Mouse (Mus musculus) embryonic facial prominence, embryonic 13.5 days (tissue): ENCODE data around the gene Arhgap15. TPM values are rescaled to one million over a fixed set of nuclear protein-coding genes. Genes with fewer than 3 reads are reported as not detected.
"Not testable (repeated sequence)": the region's sequence is repeated elsewhere in the genome, so short reads cannot be mapped to it uniquely, and the experiment has no call there.

Source experiments
- ATAC-seq: fragments of 200-750 bp; cut with Nextera tagmentation; 2 replicates; pipeline ENCODE4 v1.8.0; 2017; ENCODE audit warnings: low read depth; ENCODE audit not compliant: insufficient number of reproducible peaks, insufficient read depth, low FRiP score, low TSS enrichment
- H3K27ac ChIP-seq: fragments of 300-500 bp; sonication (generic); 2 replicates; pipeline ENCODE4 v1.5.1; 2015; ENCODE audit warnings: moderate library complexity, mild to moderate bottlenecking, inconsistent platforms
- H3K27me3 ChIP-seq: fragments of 300-500 bp; sonication (generic); 2 replicates; pipeline ENCODE4 v1.6.1; 2015; ENCODE audit warnings: mild to moderate bottlenecking, inconsistent platforms
- H3K36me3 ChIP-seq: fragments of 300-500 bp; sonication (generic); 2 replicates; pipeline ENCODE4 v1.6.1; 2015; ENCODE audit warnings: mild to moderate bottlenecking, inconsistent platforms
- H3K4me1 ChIP-seq: fragments of 300-500 bp; sonication (generic); 2 replicates; pipeline ENCODE4 v1.6.1; 2015; ENCODE audit warnings: inconsistent platforms
- H3K4me2 ChIP-seq: fragments of 300-500 bp; sonication (generic); 2 replicates; pipeline ENCODE4 v1.6.1; 2015; ENCODE audit warnings: moderate library complexity, mild to moderate bottlenecking, inconsistent platforms
- H3K4me3 ChIP-seq: fragments of 300-500 bp; sonication (generic); 2 replicates; pipeline ENCODE4 v1.5.1; 2015; ENCODE audit warnings: mild to moderate bottlenecking, inconsistent platforms
- H3K9ac ChIP-seq: fragments of 300-500 bp; sonication (generic); 2 replicates; pipeline ENCODE4 v1.6.1; 2015; ENCODE audit warnings: mild to moderate bottlenecking, inconsistent platforms
- H3K9me3 ChIP-seq: fragments of 300-500 bp; sonication (generic); 2 replicates; pipeline ENCODE4 v1.6.1; 2016; ENCODE audit warnings: inconsistent platforms
- WGBS: fragments of 180-500 bp; shearing (Covaris S2); methylation state at CpG from one replicate; pipeline ENCODE4 v1.1.7; 2015; ENCODE audit warnings: mixed read lengths; 5-methylcytosine and 5-hydroxymethylcytosine counted together
- polyA plus RNA-seq: library from polyadenylated mRNA; unstranded; fragments of >200 nt; fragmentation: Nextera tagmentation; extraction: Ambion mirVana; gene quantifications from 2 replicates; pipeline ENCODE4 v1.2.1, GENCODE M21; 2015

Gene Arhgap15
- polyA plus RNA-seq: 1.6 and 2.0 TPM in 2 replicates

DNA sequence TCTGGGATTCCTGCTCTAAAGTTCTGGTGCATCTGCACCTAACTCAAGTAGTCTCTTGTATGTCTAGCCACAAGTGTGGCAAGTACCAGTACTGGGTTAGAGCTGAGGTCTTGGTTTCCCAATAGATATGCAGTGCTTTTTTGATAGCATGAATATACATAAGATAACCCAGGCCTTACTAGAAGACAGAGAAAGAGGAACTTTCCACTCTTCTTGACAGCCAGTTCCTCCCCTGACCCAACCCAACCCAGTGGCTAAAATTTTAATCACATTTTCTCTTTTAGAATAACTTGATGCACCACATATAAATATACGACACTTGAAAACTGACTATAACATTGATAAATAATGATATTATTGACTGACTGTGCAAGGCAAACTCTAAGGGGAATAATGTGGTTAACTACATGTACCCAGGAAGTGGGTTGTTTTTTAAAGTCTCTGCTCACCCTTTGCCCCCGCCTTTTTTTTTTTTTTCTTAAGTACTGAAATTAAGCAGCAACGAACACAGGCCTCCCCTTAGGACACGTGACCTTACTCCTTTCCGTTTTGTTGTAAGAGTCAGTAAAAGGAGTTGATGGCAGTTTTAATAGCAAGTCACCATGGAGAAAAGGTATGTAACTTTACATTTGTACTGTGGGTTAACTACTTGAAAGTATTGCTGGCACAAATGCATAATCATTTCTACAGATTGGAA lies at the start of gene Arhgap15:
Arhgap15 (plus strand) TSS at position 538 of the 697 bp plus-strand sequence.
- no peak within 1 kb of the TSS for H3K27ac ChIP-seq
- H3K27me3 ChIP-seq: no peaks in the 10 kb centered on the region
- H3K9me3 ChIP-seq: no peaks in the 10 kb centered on the region
- no peak for ATAC-seq
- no peak within 1 kb of the TSS for H3K4me2 ChIP-seq
- no peaks in the 10 kb centered on the region for H3K4me1 ChIP-seq
- no peaks in the 10 kb centered on the region for H3K36me3 ChIP-seq
- H3K9ac ChIP-seq: no peak within 1 kb of the TSS
- 68% methylated on average over 5 of the region's 5 CpGs for WGBS
- no peak within 1 kb of the TSS for H3K4me3 ChIP-seq

- no peak overlapping the region for H3K9ac ChIP-seq
- 82% methylated on average over 2 of the region's 2 CpGs for WGBS
Measured at GRCm38 (mm10) chr2:43712611-43713138, 35.9 kb upstream of the Arhgap15 start.

GRCm38 (mm10) chr2:43722446-43723103 lies 26.0 kb upstream of the Arhgap15 start:
- 16% methylated on average over 14 of the region's 14 CpGs for WGBS
- no peak overlapping the region for H3K27ac ChIP-seq
- no peaks in the 10 kb centered on the region for H3K36me3 ChIP-seq
- H3K4me2 ChIP-seq: peak overlapping the region; percentile 49
- H3K9ac ChIP-seq: 0 out of 2 replicates have a peak overlapping the region, but pooled peaks have one; percentile 32
- H3K9me3 ChIP-seq: no peaks in the 10 kb centered on the region
- no peaks in the 10 kb centered on the region for H3K27me3 ChIP-seq
- peak overlapping the region; percentile 24; the same call in 1 of the 2 replicates for H3K4me3 ChIP-seq
- peaks cover 8% of the 10 kb centered on the region for H3K4me1 ChIP-seq
- peak; percentile 74; the same call in 1 of the 2 replicates for ATAC-seq

More at GRCm38 (mm10) chr2:43712611-43713138, 35.9 kb upstream of the Arhgap15 start:
- Histone ChIP-seq H3K4me3 (no peak overlapping the region), H3K27me3 (no peaks in the 10 kb centered on the region), H3K4me1 (no peaks in the 10 kb centered on the region), H3K4me2 (no peak overlapping the region), H3K36me3 (no peaks in the 10 kb centered on the region), H3K9me3 (no peaks in the 10 kb centered on the region), H3K27ac (no peak overlapping the region)
- ATAC-seq: no peak

GRCm38 (mm10) chr2:43723104-43723541 lies 25.5 kb upstream of the Arhgap15 start:
- Histone ChIP-seq H3K9me3 (no peaks in the 10 kb centered on the region), H3K4me3 (peak overlapping the region; percentile 24; the same call in 1 of the 2 replicates), H3K27ac (no peak overlapping the region), H3K9ac (0 out of 2 replicates have a peak overlapping the region, but pooled peaks have one; percentile 32), H3K4me1 (peaks cover 8% of the 10 kb centered on the region), H3K27me3 (no peaks in the 10 kb centered on the region), H3K4me2 (peak overlapping the region; percentile 49), H3K36me3 (no peaks in the 10 kb centered on the region)
- no peak for ATAC-seq
- 59% methylated on average over 7 of the region's 7 CpGs for WGBS

GRCm38 (mm10) chr2:43727181-43727580 lies 21.4 kb upstream of the Arhgap15 start:
- Histone ChIP-seq H3K27me3 (no peaks in the 10 kb centered on the region), H3K27ac (no peak overlapping the region), H3K9ac (no peak overlapping the region), H3K4me3 (no peak overlapping the region), H3K4me2 (no peak overlapping the region), H3K4me1 (peaks cover 8% of the 10 kb centered on the region), H3K9me3 (no peaks in the 10 kb centered on the region), H3K36me3 (no peaks in the 10 kb centered on the region)
- no peak for ATAC-seq
- 47% methylated on average over 5 of the region's 5 CpGs for WGBS

DNA sequence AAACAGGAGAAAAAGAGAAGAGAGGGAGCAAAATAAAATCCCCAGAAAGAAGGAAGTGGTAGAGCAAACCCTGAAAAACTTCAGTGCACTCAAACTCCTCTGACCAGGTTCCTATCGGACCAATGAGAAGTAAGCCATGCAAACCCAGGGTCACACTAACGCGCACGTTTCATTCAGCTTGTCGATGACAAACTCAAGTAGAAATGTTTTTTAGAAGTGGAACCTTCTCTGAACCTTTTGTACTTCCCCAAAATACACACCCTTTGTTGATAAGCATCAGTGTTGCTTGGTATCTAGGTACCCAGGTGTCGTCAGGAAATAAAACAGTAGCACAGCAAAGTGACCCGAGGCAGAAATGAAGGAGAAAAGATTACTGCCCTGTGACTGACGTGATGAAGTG lies 20.9 kb upstream of the Arhgap15 start:
- 78% methylated on average over 8 of the region's 8 CpGs for WGBS
- H3K36me3 ChIP-seq: no peaks in the 10 kb centered on the region
- H3K27me3 ChIP-seq: no peaks in the 10 kb centered on the region
- H3K27ac ChIP-seq: no peak overlapping the region
- H3K4me2 ChIP-seq: no peak overlapping the region
- no peak overlapping the region for H3K9ac ChIP-seq
- H3K9me3 ChIP-seq: no peaks in the 10 kb centered on the region
- no peak for ATAC-seq
- peaks cover 8% of the 10 kb centered on the region for H3K4me1 ChIP-seq
- H3K4me3 ChIP-seq: no peak overlapping the region

DNA sequence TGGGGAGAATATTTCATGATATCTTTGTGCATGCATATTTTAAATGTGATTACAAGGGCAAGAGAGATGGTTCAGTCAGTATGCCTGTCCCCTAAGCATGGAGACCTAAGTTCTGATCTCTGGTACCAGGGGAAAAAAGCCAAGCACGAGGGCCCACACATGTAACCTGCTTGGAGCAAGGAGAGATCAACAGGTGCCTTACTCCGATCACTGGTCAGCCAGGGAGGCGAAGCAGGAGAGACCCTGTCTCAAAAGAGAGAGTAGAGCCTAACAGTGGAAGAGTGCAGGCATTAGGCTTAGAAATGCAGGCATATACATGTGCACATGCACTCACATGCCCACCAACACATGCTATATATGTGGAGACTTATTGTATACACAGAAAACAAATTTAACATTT lies 19.8 kb upstream of the Arhgap15 start:
- Histone ChIP-seq H3K9ac (no peak overlapping the region), H3K4me2 (no peak overlapping the region), H3K27me3 (no peaks in the 10 kb centered on the region), H3K27ac (no peak overlapping the region), H3K4me1 (0 out of 2 replicates have a peak, but pooled peaks cover 2% of the 10 kb centered on the region), H3K9me3 (no peaks in the 10 kb centered on the region), H3K36me3 (no peaks in the 10 kb centered on the region), H3K4me3 (no peak overlapping the region)
- no peak for ATAC-seq
- WGBS: 91% methylated on average over 3 of the region's 3 CpGs

GRCm38 (mm10) chr2:43732396-43732795 lies 16.2 kb upstream of the Arhgap15 start:
- no peaks in the 10 kb centered on the region for H3K27me3 ChIP-seq
- no peaks in the 10 kb centered on the region for H3K9me3 ChIP-seq
- H3K4me2 ChIP-seq: no peak overlapping the region
- no peak for ATAC-seq
- H3K4me1 ChIP-seq: 0 out of 2 replicates have a peak, but pooled peaks cover 2% of the 10 kb centered on the region
- H3K4me3 ChIP-seq: no peak overlapping the region
- no peaks in the 10 kb centered on the region for H3K36me3 ChIP-seq
- no peak overlapping the region for H3K9ac ChIP-seq
- no peak overlapping the region for H3K27ac ChIP-seq
- WGBS: 32% methylated on average over 3 of the region's 3 CpGs

GRCm38 (mm10) chr2:43735071-43735470 lies 13.6 kb upstream of the Arhgap15 start:
- 88% methylated on average over 4 of the region's 4 CpGs for WGBS
- H3K27me3 ChIP-seq: not testable (repeated sequence)

DNA sequence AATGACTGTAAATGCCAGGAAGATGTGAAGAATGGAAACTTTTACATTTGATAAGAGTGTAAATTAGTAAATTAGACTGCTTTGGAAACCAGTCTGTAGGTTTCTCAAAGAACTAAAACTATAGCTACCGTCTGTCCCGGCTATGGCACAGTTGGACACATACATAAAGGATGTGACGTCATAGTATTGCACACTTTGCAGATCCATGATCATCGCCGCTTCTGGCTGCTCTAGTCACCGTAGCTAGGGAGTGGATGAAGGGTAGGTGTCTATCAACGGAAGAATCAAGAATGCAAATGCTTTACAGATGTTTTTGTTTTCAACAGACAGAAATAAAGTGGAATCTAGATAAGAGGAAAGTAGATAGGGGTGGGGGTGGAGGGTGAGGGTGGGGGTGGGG lies 11.1 kb upstream of the Arhgap15 start:
- no peaks in the 10 kb centered on the region for H3K27me3 ChIP-seq
- no peak overlapping the region for H3K27ac ChIP-seq
- no peaks in the 10 kb centered on the region for H3K36me3 ChIP-seq
- no peak overlapping the region for H3K4me2 ChIP-seq
- no peaks in the 10 kb centered on the region for H3K4me1 ChIP-seq
- 81% methylated on average over 7 of the region's 7 CpGs for WGBS
- H3K4me3 ChIP-seq: no peak overlapping the region
- no peak for ATAC-seq
- H3K9me3 ChIP-seq: no peaks in the 10 kb centered on the region
- H3K9ac ChIP-seq: no peak overlapping the region

More at GRCm38 (mm10) chr2:43735071-43735470, 13.6 kb upstream of the Arhgap15 start:
- not testable (repeated sequence) for H3K4me2 ChIP-seq, H3K9ac ChIP-seq, ATAC-seq, H3K27ac ChIP-seq, H3K9me3 ChIP-seq, H3K4me3 ChIP-seq, H3K36me3 ChIP-seq, H3K4me1 ChIP-seq

- no peak overlapping the region for H3K27ac ChIP-seq
- H3K4me1 ChIP-seq: no peaks in the 10 kb centered on the region
- WGBS: 85% methylated on average over 10 of the region's 10 CpGs
- no peak for ATAC-seq
- H3K4me2 ChIP-seq: no peak overlapping the region
- no peaks in the 10 kb centered on the region for H3K36me3 ChIP-seq
- no peaks in the 10 kb centered on the region for H3K9me3 ChIP-seq
- H3K9ac ChIP-seq: no peak overlapping the region
- H3K4me3 ChIP-seq: no peak overlapping the region
- no peaks in the 10 kb centered on the region for H3K27me3 ChIP-seq
Measured at GRCm38 (mm10) chr2:43738562-43739112, 10.0 kb upstream of the Arhgap15 start.
